Mouse (Mus musculus) adrenal gland, adult (tissue): ENCODE data around the gene Clip2.
"Not testable (repeated sequence)": the region's sequence is repeated elsewhere in the genome, so short reads cannot be mapped to it uniquely, and the experiment has no call there.

Experiments used
- DNase-seq, 2 experiments: peaks; one replicate each; pipeline ENCODE4 v3.0.0; 2022 to 2023; ENCODE audit warnings: low spot score in 1 of 2; ENCODE audit not compliant: inconsistent age in 2 of 2

Clip2 gene

DNA sequence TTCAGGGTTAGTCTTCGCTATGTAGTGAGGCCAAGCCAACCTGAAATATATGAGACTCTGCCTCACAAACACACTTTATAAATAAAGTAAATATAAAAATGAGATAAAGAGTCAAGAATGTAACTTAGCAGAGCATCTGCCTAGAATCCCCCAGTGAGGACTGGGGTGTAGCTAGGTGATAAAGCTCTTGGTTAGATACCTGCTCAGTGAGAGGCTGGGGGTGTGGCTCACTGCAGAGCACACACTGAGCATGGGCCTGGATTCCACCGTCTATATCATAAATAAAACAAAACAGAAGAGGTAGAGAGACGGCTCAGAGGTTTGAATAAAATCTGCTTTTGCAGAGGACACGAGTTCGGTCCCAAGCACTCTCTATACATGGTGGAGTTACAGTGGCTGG lies 88.0 kb downstream of the Clip2 start:
- no peak for DNase-seq

DNA sequence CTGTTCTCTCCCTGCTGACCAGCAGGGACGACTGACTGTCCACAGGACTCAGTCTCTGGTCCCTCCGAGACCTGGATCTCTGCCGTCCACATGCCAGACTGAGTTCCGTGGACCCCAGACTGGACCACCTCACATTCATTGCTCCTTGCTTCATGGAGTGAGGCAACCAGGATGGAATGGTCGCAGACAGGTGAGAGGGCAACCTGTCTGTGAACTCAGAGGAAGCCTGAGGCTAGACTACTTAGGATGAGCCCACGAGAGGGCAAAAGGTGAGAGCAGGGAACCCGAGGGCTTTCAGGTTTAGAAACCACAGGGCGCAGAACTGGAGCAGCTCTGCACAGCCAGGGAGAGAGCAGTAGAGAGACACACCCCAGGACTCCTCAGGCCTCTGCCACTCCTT lies 89.5 kb downstream of the Clip2 start:
- DNase-seq: no peak

DNA sequence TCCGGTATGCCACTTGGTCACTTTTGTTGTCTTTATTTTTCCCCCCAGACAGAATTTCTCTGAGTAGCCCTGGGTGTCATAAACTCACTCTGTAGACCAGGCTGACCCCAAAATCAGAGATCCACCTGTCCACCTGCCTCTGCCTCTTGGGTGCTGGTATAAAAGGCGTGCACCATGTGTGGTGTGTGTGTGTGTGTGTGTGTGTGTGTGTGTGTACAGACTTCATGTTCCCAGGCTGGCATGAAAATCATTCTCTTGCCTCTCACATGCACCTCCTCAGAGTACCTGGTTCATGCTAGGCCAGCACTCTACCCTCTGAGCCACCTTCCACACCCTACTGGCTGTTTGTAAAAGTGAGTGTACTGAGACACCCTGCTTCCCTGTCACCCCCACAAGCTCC lies 89.9 kb downstream of the Clip2 start:
- DNase-seq: no peak

- DNase-seq: no peak
Measured at GRCm38 (mm10) chr5:134460546-134460945, 91.7 kb downstream of the Clip2 start.

GRCm38 (mm10) chr5:134459096-134459495 lies 93.1 kb downstream of the Clip2 start:
- DNase-seq: no peak

GRCm38 (mm10) chr5:134458416-134458815 lies 93.8 kb downstream of the Clip2 start:
- DNase-seq: peak in 1 of 2 experiments; percentile 56

DNA sequence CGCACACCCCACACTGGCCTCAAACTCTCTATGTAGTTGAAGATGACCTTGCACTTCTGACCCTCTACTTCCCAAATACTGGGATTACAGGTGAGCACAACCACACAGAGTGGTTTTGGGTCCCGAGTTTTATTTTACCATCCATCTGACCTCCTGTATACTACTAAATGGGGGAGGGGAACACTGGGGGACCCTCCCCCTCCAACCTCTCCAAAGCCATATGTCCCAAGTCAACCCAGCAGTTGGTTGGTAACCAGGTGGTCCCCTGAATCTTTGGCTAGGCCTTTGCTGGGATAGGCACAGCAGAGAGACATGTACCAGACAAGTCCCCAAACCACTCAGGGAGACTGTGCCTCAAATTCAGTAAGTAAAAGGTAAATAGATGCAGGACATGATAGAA lies 94.9 kb downstream of the Clip2 start:
- DNase-seq: peak in 1 of 2 experiments; percentile 36

- DNase-seq: peak; percentile 77 to 91
Measured at GRCm38 (mm10) chr5:134456503-134456962, 95.7 kb downstream of the Clip2 start, which contains the start of gene Gtf2ird1. Gene Gtf2ird1, minus strand, starts transcription at chr5:134456716.

- DNase-seq: peak; percentile 68 to 89
Measured at GRCm38 (mm10) chr5:134455914-134456423, 96.3 kb downstream of the Clip2 start.

GRCm38 (mm10) chr5:134455186-134455895 lies 96.9 kb downstream of the Clip2 start:
- DNase-seq: peak; percentile 63 to 86

- peak in 1 of 2 experiments; percentile 47 for DNase-seq
Measured at GRCm38 (mm10) chr5:134454421-134454820, 97.8 kb downstream of the Clip2 start.

DNA sequence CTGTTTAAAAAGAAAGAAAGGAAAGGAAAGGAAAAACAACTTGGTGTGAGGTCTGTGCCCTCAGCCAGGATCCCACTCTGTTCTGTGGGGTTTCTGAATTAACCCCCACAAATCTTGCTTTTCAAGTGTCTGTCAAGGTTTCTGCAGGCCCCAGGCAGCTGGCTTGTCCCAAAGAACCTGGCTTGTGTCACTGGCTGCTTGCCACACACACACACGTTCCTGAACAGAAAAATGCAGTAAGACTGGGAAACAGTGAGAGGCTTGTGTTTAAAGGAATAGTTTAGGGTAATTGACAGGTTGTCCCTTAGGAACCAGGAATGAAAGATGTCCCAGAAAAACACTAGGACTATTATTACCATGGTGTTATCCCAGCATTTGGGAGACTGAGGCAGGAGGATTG lies 98.7 kb downstream of the Clip2 start:
- peak in 1 of 2 experiments; percentile 53 for DNase-seq

DNA sequence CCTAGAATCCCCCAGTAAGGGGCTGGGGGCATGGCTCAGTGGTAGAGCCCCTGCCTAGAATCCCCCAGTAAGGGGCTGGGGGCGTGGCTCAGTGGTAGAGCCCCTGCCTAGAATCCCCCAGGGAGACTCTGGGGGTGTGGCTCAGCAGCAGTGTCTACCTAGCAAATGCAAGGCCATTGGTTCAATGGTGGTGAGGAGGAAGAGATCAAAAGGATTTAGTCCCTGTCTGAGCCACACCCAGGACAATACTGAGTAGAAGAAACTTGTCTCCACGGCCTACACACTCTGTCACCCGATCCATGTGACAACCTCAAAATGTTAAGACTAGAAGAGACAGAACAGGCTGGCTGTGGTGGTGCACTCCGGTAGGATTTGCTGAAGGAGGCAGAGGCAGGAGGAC lies 105.5 kb downstream of the Clip2 start:
- DNase-seq: not testable (repeated sequence)

DNA sequence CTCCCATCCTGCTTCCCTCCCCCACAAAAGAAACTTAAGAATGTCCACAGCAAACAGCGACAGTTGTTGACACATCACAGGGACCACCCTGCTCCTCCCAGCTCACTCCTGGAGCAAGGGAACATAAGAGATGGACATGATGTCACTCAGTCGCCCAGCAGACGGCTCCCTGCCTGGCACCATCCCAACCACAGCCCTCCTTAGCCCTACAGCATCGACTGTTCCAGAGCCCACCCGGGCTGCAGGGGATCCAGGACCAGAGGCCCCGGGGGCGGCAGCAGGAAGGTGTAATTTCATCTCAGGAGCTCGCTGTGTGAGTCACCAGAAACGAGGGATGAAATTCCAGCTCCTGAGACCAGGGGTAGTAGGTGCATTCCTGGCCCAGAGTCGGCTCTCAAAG lies 106.3 kb downstream of the Clip2 start:
- DNase-seq: peak; percentile 59 to 73

DNA sequence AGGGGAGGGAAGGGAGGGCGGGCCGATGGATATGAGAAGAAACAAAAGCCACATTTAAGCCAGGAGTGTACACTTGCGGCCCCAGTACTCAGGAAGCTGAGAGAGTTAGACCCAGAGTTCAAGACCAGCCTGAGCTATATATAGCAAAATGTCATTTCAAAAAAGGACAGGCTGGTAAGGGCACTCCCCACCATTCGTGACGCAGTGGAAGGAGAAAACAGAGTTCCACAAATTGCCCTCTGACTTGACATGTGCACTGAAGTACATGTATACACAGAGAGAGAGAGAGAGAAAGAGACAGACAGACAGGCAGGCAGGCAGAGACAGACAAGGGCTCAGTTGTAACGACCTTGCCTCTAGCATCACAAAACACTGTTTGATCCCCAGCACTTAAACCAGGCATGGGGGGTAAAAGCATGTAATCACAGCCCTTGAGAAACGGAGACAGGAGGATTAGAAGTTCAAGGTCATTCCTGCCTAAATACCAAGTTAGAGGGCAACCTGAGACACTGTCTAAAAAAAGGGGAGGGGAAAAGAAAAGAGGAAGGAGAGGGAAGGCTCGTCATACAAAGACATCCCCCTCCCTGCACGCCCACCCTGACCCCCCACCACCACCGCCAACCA lies 106.9 kb downstream of the Clip2 start:
- DNase-seq: peak in 1 of 2 experiments; percentile 68

GRCm38 (mm10) chr5:134444473-134444872 lies 107.8 kb downstream of the Clip2 start:
- peak in 1 of 2 experiments; percentile 41 for DNase-seq

- DNase-seq: no peak
Measured at GRCm38 (mm10) chr5:134442066-134442465, 110.2 kb downstream of the Clip2 start.

- no peak for DNase-seq
Measured at GRCm38 (mm10) chr5:134441105-134441504, 111.1 kb downstream of the Clip2 start.

GRCm38 (mm10) chr5:134440098-134440497 lies 112.1 kb downstream of the Clip2 start:
- peak; percentile 93 to 97 for DNase-seq

- DNase-seq: no peak
Measured at GRCm38 (mm10) chr5:134439481-134439880, 112.8 kb downstream of the Clip2 start.
